Mouse (Mus musculus): ENCODE measurements around the gene Cdc42ep3. TPM values are rescaled to one million over a fixed set of nuclear protein-coding genes. Genes with fewer than 3 reads are reported as not detected.

Gene Cdc42ep3
- total and polyA plus RNA-seq, 3 experiments = 3.9 to 30.8 (median 7.6) TPM

GRCm38 (mm10) chr17:79356071-79356601 is 1.2 kb upstream of the Cdc42ep3 start:
- in situ Hi-C loops (cut with MboI; ENCODE audit: low pct_ligation_motif_present, low pct_unique_long_range_greater_than_20kb, low sequenced_read_pairs) = loop anchor here (10.0 to 25.0 kb wide), 3 partner anchors 109 to 244 kb away; no protein-coding TSS in a partner anchor
- peaks cover 0 to 9% of the 10 kb centered on the region in 2 experiments for H3K36me3 ChIP-seq (replicated peaks in 1 of 2; ENCODE audit: control insufficient read depth in 1 of 2, insufficient read depth in 1 of 2, low read length in 1 of 2)
- no peak for DNase-seq (ENCODE audit: extremely low read depth)
- no peak overlapping the region for H3K9ac ChIP-seq (ENCODE audit: insufficient read depth, low read depth)
- H3K4me2 ChIP-seq (ENCODE audit: insufficient read depth, low read depth, poor library complexity, severe bottlenecking) = peak overlapping the region; percentile 88
- H3K27me3 ChIP-seq (replicated peaks) = peaks cover 10% of the 10 kb centered on the region
- H3K9me3 ChIP-seq (replicated peaks; ENCODE audit: low read length) = no peaks in the 10 kb centered on the region
- peaks cover 0 to 22% of the 10 kb centered on the region in 2 experiments; a peak in 2 of 4 replicates for H3K4me1 ChIP-seq (ENCODE audit: control insufficient read depth in 1 of 2, insufficient read depth in 2 of 2)
- no peaks in the 10 kb centered on the region for H3K79me2 ChIP-seq (replicated peaks; ENCODE audit: control insufficient read depth, extremely low read depth, insufficient read depth, poor library complexity, severe bottlenecking)
- H3K27ac ChIP-seq (ENCODE audit: insufficient read depth, low read depth) = no peak overlapping the region
- H3K4me3 ChIP-seq (replicated peaks in 1 of 3; ENCODE audit: low read depth in 2 of 3, low read length in 2 of 3, poor library complexity in 1 of 3) = peak overlapping the region in 2 of 3 experiments; percentile 71 to 72
- dilution Hi-C loops (cut with MboI; ENCODE audit: extremely low pct_ligation_motif_present, extremely low pct_unique_long_range_greater_than_20kb, low sequenced_read_pairs) = no loop called here
- TF ChIP-seq ELF1 (IDR thresholded peaks at IDR 0.05; ENCODE audit: low read depth, low read length) = no peak
- no peak for TF ChIP-seq GABPA (IDR thresholded peaks at IDR 0.05; ENCODE audit: insufficient replicate concordance, low read depth, low read length)
- no peak for TF ChIP-seq SMC3 (IDR thresholded peaks at IDR 0.05; ENCODE audit: low read depth, low read length)
- 0 out of 2 replicates have a peak, but pooled peaks have one; percentile 12 for TF ChIP-seq IRF4 (IDR thresholded peaks at IDR 0.05; ENCODE audit: low read depth, low read length)
- TF ChIP-seq HCFC1 (IDR thresholded peaks at IDR 0.05; ENCODE audit: low read depth, low read length) = no peak
- TF ChIP-seq PAX5 (IDR thresholded peaks at IDR 0.05; ENCODE audit: low read length) = no peak
- TF ChIP-seq CTCF (conservative IDR thresholded peaks at IDR 0.05 in 1 of 2, IDR thresholded peaks at IDR 0.05 in 1 of 2; ENCODE audit: low read depth in 2 of 2, low read length in 2 of 2) = no peak
- TF ChIP-seq MXI1 (IDR thresholded peaks at IDR 0.05; ENCODE audit: low read depth, low read length) = no peak
- TF ChIP-seq BHLHE40 (IDR thresholded peaks at IDR 0.05; ENCODE audit: low read depth, low read length) = no peak
- 0 out of 2 replicates have a peak, but pooled peaks have one; percentile 16 for TF ChIP-seq MAX (IDR thresholded peaks at IDR 0.05; ENCODE audit: low read length)
- 0 out of 2 replicates have a peak, but pooled peaks have one; percentile 21 for TF ChIP-seq EP300 (IDR thresholded peaks at IDR 0.05; ENCODE audit: low read length)
- TF ChIP-seq ZMIZ1 (IDR thresholded peaks at IDR 0.05; ENCODE audit: low read depth, low read length) = no peak
- TF ChIP-seq MAFK (IDR thresholded peaks at IDR 0.05; ENCODE audit: insufficient replicate concordance, low read length) = 0 out of 2 replicates have a peak, but pooled peaks have one; percentile 20

- peaks cover 0 to 26% of the 10 kb centered on the region in 2 experiments; a peak in 2 of 4 replicates for H3K4me1 ChIP-seq (ENCODE audit: control insufficient read depth in 1 of 2, insufficient read depth in 2 of 2)
- no peak for TF ChIP-seq ZKSCAN1 (IDR thresholded peaks at IDR 0.05; ENCODE audit: borderline replicate concordance, low read depth, low read length)
- TF ChIP-seq BHLHE40 (IDR thresholded peaks at IDR 0.05; ENCODE audit: low read depth, low read length) = peak; percentile 99
- no peak for TF ChIP-seq HCFC1 (IDR thresholded peaks at IDR 0.05; ENCODE audit: low read depth, low read length)
- TF ChIP-seq TBP (conservative IDR thresholded peaks at IDR 0.05; ENCODE audit: low read depth, low read length) = no peak
- peak; percentile 40; the same call in 1 of the 2 replicates for TF ChIP-seq IRF4 (IDR thresholded peaks at IDR 0.05; ENCODE audit: low read depth, low read length)
- no peak for TF ChIP-seq JUN (IDR thresholded peaks at IDR 0.05; ENCODE audit: insufficient read depth, low read depth, low read length)
- TF ChIP-seq MAFK (IDR thresholded peaks at IDR 0.05; ENCODE audit: insufficient replicate concordance, low read length) = peak; percentile 41; the same call in 1 of the 2 replicates
- no peak; the same call in 1 of the 2 replicates for TF ChIP-seq USF1 (IDR thresholded peaks at IDR 0.05; ENCODE audit: low read depth, low read length)
- TF ChIP-seq SMC3 (IDR thresholded peaks at IDR 0.05; ENCODE audit: low read depth, low read length) = no peak
- no peak for TF ChIP-seq NELFE (IDR thresholded peaks at IDR 0.05; ENCODE audit: low read depth, low read length)
- no peak; the same call in 1 of the 2 replicates for TF ChIP-seq SIN3A (IDR thresholded peaks at IDR 0.05; ENCODE audit: low read length)
- TF ChIP-seq JUND (conservative IDR thresholded peaks at IDR 0.05; ENCODE audit: low read depth, low read length) = no peak
- peak; percentile 71 for TF ChIP-seq ETS1 (conservative IDR thresholded peaks at IDR 0.05; ENCODE audit: low read depth, low read length)
- no peak; a peak in 1 of 4 replicates for TF ChIP-seq CTCF (conservative IDR thresholded peaks at IDR 0.05 in 1 of 2, IDR thresholded peaks at IDR 0.05 in 1 of 2; ENCODE audit: low read depth in 2 of 2, low read length in 2 of 2)
- no peak for TF ChIP-seq CHD2 (IDR thresholded peaks at IDR 0.05; ENCODE audit: low read length)
- 0 out of 2 replicates have a peak, but pooled peaks have one; percentile 58 for TF ChIP-seq RCOR1 (conservative IDR thresholded peaks at IDR 0.05; ENCODE audit: low read depth, low read length)
- TF ChIP-seq NRF1 (IDR thresholded peaks at IDR 0.05; ENCODE audit: low read depth, low read length) = 0 out of 2 replicates have a peak, but pooled peaks have one; percentile 10
- peak; percentile 76; the same call in 1 of the 2 replicates for TF ChIP-seq MAX (IDR thresholded peaks at IDR 0.05; ENCODE audit: low read length)
- TF ChIP-seq KAT2A (IDR thresholded peaks at IDR 0.05; ENCODE audit: insufficient replicate concordance, low read length) = no peak
- TF ChIP-seq ZC3H11A (IDR thresholded peaks at IDR 0.05; ENCODE audit: low read depth, low read length) = no peak
- no peak for TF ChIP-seq POLR2AphosphoS2 (IDR thresholded peaks at IDR 0.05; ENCODE audit: low read depth, low read length)
- TF ChIP-seq MXI1 (IDR thresholded peaks at IDR 0.05; ENCODE audit: low read depth, low read length) = 0 out of 2 replicates have a peak, but pooled peaks have one; percentile 43
Observed at GRCm38 (mm10) chr17:79355271-79355991, 540 bp upstream of the Cdc42ep3 start.

More at GRCm38 (mm10) chr17:79355271-79355991, 540 bp upstream of the Cdc42ep3 start:
- peak overlapping the region; percentile 41 to 72 (median 71) for H3K4me3 ChIP-seq (replicated peaks in 1 of 3; ENCODE audit: low read depth in 2 of 3, low read length in 2 of 3, poor library complexity in 1 of 3)
- no peak overlapping the region for H3K27ac ChIP-seq (ENCODE audit: insufficient read depth, low read depth)
- H3K9me3 ChIP-seq (replicated peaks; ENCODE audit: low read length) = no peaks in the 10 kb centered on the region
- H3K27me3 ChIP-seq (replicated peaks) = peaks cover 10% of the 10 kb centered on the region
- in situ Hi-C loops (cut with MboI; ENCODE audit: low pct_ligation_motif_present, low pct_unique_long_range_greater_than_20kb, low sequenced_read_pairs) = loop anchor here (10.0 to 25.0 kb wide), 3 partner anchors 109 to 243 kb away; no protein-coding TSS in a partner anchor
- no peaks in the 10 kb centered on the region for H3K79me2 ChIP-seq (replicated peaks; ENCODE audit: control insufficient read depth, extremely low read depth, insufficient read depth, poor library complexity, severe bottlenecking)
- no peak overlapping the region; the same call in 1 of the 2 replicates for H3K9ac ChIP-seq (ENCODE audit: insufficient read depth, low read depth)
- peaks cover 0 to 16% of the 10 kb centered on the region in 2 experiments for H3K36me3 ChIP-seq (replicated peaks in 1 of 2; ENCODE audit: control insufficient read depth in 1 of 2, insufficient read depth in 1 of 2, low read length in 1 of 2)
- dilution Hi-C loops (cut with MboI; ENCODE audit: extremely low pct_ligation_motif_present, extremely low pct_unique_long_range_greater_than_20kb, low sequenced_read_pairs) = no loop called here
- peak overlapping the region; percentile 88 for H3K4me2 ChIP-seq (ENCODE audit: insufficient read depth, low read depth, poor library complexity, severe bottlenecking)
- peak; percentile 47 for DNase-seq (ENCODE audit: extremely low read depth)
